Mouse (Mus musculus) adipocyte (in vitro differentiated cells): ENCODE results near the gene Kbtbd8.

Source experiments
- DNase-seq: peaks from one replicate; pipeline ENCODE4 v3.0.0-alpha.2; 2016; ENCODE audit warnings: low spot score

The Kbtbd8 gene

GRCm38 (mm10) chr6:95116946-95117345 is at the start of gene Kbtbd8:
Gene Kbtbd8 (plus strand): TSS chr6:95117240.
- peak; percentile 34 for DNase-seq

GRCm38 (mm10) chr6:95069753-95070152 is 47.3 kb upstream of the Kbtbd8 start:
- no peak for DNase-seq

- DNase-seq = no peak
Observed at GRCm38 (mm10) chr6:95085276-95085675, 31.8 kb upstream of the Kbtbd8 start.

GRCm38 (mm10) chr6:95087154-95087846 is 29.7 kb upstream of the Kbtbd8 start:
- DNase-seq = no peak

GRCm38 (mm10) chr6:95088075-95088474 is 29.0 kb upstream of the Kbtbd8 start:
- DNase-seq = no peak

- DNase-seq = no peak
Observed at GRCm38 (mm10) chr6:95094695-95095094, 22.3 kb upstream of the Kbtbd8 start.

- DNase-seq = peak; percentile 87
Observed at GRCm38 (mm10) chr6:95098366-95099109, 18.5 kb upstream of the Kbtbd8 start.

GRCm38 (mm10) chr6:95103706-95104105 is 13.3 kb upstream of the Kbtbd8 start:
- DNase-seq = no peak

GRCm38 (mm10) chr6:95108437-95108836 is 8.6 kb upstream of the Kbtbd8 start:
- no peak for DNase-seq

GRCm38 (mm10) chr6:95109691-95110450 is 7.2 kb upstream of the Kbtbd8 start:
- DNase-seq = no peak

GRCm38 (mm10) chr6:95112015-95112414 is 5.0 kb upstream of the Kbtbd8 start:
- DNase-seq = no peak

- no peak for DNase-seq
Observed at GRCm38 (mm10) chr6:95116513-95116912, 527 bp upstream of the Kbtbd8 start.

- DNase-seq = peak; percentile 99
Observed at GRCm38 (mm10) chr6:95117614-95118541, 838 bp downstream of the Kbtbd8 start.

- no peak for DNase-seq
Observed at GRCm38 (mm10) chr6:95119389-95119788, 2.3 kb downstream of the Kbtbd8 start.

- DNase-seq = no peak
Observed at GRCm38 (mm10) chr6:95149931-95150534, 33.0 kb downstream of the Kbtbd8 start.

- no peak for DNase-seq
Observed at GRCm38 (mm10) chr6:95150885-95151284, 33.8 kb downstream of the Kbtbd8 start.

- no peak for DNase-seq
Observed at GRCm38 (mm10) chr6:95151563-95151962, 34.5 kb downstream of the Kbtbd8 start.

- no peak for DNase-seq
Observed at GRCm38 (mm10) chr6:95163965-95164364, 46.9 kb downstream of the Kbtbd8 start.

- DNase-seq = no peak
Observed at GRCm38 (mm10) chr6:95165630-95166029, 48.6 kb downstream of the Kbtbd8 start.

GRCm38 (mm10) chr6:95167668-95168227 is 50.7 kb downstream of the Kbtbd8 start:
- DNase-seq = no peak

GRCm38 (mm10) chr6:95169411-95169810 is 52.4 kb downstream of the Kbtbd8 start:
- no peak for DNase-seq
